Mouse (Mus musculus) layer of hippocampus, adult 11-12 months (tissue): ENCODE data around the gene Hyls1.

Experiments used
- DNase-seq: peaks from one replicate; pipeline ENCODE4 v3.0.0; 2022; ENCODE audit warnings: low spot score

The Hyls1 gene

DNA sequence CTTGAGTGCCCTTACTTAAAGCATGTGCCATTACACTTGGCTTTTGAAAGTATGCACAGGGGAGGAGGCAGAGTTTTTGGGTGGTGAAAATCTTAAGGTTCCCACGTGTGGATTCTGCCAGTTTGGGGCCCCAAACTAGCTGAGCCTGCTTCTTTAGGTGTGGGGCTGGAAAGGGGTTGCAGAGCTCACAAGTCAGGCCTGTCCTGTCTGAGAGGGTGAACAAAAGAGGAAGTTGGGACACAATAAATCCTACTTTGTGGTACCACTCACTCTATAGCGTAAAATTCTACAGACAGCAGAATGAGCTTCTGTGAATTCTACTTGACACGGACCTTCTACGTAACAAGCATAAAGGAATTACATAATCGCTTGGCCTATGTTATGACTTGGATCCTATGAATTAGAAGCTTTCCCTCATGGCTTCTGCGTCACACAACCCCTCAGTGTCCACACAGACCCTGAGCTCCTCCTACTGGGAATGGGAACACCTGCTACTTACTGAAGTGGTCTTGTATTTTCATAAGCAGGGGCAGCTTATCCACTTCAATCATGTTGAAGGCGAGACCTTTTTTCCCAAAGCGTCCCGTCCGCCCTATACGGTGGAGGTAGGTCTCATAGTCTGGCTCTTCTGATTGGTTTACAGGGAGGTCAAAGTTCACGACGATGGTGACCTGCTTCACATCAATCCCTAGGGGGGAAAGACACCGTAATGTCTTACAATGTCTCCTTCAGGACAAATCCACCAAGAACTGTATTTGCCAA lies 26.9 kb downstream of the Hyls1 start:
- no peak for DNase-seq

- no peak for DNase-seq
Observed at GRCm38 (mm10) chr9:35541941-35542340, 28.3 kb downstream of the Hyls1 start.

- DNase-seq, result peak; percentile 72
Observed at GRCm38 (mm10) chr9:35541488-35541887, 28.7 kb downstream of the Hyls1 start.

DNA sequence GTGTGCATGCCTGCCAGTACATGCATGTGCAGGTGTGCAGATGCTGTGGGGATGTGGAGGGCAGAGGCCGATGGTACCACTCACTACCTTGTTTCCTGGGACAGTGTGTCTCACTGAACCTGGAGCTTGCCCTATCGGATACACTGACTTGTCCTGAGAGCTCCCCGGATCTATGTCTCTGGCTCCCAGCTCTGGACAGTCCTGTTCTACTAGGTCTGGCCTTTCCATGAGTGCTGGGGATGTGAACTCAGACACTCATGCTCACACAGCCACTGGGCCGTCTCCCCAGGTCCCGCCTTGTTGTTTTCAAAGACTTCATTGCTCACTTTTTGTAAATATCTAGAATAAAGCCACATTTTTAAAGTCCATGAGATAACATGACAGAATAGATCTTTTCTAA lies 29.2 kb downstream of the Hyls1 start:
- no peak for DNase-seq

GRCm38 (mm10) chr9:35539001-35539750 lies 31.0 kb downstream of the Hyls1 start:
- DNase-seq, result no peak

GRCm38 (mm10) chr9:35535876-35536275 lies 34.3 kb downstream of the Hyls1 start:
- DNase-seq, result no peak

DNA sequence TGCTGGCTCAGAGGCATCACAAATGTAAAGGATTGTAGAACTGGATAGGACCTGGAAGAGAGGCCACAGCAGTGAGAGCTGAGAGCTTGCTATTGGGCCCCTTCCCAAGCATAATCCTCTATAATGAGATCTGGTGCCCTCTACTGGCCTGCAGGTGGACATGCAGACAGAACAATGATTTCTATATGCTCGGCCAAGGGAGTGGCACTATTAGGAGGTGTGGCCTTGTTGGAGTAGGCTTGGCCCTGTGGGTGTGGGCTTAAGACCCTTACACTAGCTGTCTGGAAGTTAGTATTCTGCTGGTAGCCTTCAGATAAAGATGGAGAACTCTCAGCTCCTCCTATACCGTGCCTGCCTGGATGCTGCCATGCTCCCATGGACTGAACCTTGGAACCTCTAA lies 35.1 kb downstream of the Hyls1 start:
- DNase-seq, result no peak

- DNase-seq, result no peak
Observed at GRCm38 (mm10) chr9:35533266-35533665, 36.9 kb downstream of the Hyls1 start.

DNA sequence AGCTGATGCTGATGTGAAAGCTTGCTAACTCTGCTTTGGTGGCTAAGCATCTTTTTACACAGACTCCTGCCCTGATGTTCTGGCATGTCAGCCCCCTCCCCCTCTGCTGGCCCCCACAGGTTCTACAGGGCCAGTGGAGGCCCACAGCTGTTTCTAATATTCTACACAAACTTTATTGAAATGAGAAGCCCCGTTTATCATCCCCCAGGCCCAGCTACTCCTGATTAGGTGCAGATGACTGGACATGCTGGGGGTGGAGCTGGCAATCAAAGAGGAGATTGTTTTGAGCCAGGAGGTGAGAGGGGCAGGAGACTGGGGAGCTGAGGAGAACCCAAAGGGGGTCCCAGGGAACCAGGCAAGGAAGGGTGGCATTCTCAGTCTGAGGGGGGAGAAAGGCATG lies 40.4 kb downstream of the Hyls1 start:
- no peak for DNase-seq

GRCm38 (mm10) chr9:35529141-35529540 lies 41.1 kb downstream of the Hyls1 start:
- no peak for DNase-seq

DNA sequence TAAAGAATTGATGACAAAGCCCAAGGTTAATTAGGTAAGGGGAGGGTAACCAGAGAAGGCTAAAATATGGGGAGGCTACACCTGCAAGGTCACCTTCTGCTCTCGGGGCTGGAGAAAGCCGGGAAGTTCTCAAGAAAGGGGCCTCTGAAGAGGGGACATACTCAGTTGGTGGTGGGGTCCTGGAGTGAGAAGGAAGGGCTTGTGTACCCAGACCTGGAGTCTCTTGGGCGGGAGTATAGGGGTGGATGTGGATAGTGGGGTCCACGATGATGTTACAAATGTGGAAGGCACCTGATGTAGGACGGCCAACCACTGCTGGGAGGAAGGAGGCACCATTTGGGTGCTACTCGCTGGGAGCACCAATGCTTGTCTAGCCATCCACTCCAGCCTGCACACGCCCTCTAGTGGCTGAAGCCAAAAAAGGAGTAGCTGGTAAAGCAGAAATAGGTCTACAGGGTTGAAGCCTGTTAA lies 46.2 kb downstream of the Hyls1 start:
- DNase-seq, result peak; percentile 86

DNA sequence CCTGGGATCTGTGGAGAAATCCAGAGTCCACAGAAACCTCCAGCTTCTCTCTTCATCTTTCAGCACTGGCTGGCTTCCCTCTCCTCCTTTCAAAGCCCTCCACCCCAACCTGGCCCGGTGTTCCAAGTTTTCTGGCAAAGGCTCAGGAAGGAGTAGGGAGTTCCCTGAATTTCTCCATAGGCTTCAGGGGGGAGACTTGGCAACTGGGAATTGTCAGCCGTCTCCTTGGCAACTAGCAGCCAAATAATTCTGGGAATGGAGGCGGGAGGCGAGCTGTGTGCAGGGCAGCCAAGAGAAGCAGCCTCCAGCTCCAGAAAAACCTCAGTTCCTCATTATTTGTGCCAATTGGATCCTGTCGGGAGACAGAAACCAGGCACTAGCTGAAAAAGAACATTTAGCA lies 46.7 kb downstream of the Hyls1 start:
- peak; percentile 60 for DNase-seq

DNA sequence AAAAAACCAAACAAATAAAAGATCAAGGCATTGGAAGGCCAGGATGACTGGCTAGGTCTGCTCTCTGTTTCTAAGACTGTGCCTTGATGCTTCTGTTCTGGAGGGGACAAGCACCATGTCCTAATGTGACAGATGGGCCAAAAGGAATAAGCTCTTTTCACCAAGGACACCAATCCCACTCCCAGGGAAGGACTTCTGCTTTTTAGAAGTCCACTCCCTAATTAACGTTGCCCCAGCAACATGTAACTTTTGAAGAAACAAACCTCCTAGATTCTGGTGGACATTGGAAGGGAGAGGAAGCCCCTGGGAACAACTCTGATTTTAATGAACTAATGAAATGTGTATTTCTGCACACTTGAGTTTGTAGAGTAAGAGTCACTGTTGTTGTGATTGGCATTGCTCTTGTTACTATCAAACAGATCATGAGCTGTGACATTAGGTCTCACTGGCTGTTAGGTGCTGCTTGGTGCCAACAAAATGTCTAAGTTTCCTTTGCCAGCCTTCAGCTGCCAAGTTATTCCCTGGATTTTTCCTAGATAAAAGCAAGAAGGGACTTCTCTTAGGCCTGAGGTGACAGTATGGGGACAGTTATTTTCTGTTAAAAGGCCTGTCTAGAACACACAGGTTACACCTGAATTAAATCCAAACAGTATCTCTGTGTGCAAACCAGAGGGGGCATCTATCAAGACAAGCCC lies 47.2 kb downstream of the Hyls1 start:
- no peak for DNase-seq

DNA sequence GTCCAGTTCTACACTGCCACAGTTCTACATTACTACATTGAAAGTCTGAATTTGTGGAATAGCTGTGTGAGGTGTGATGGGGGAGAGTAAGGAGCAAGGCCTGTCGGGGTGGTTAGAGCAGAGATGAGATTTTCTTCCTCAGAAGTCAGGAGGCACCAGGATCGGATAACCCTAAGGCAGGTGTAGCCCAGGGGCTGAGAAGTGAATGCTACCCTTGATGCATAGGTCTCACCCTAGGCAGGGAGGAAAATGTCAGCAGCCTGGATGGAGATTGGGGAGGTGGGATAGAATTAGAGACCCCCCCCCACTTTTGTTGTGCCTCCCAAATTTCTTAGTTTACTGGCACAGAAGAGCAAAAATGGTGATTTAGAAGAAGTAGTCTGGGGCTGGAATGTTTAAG lies 48.0 kb downstream of the Hyls1 start:
- no peak for DNase-seq

DNA sequence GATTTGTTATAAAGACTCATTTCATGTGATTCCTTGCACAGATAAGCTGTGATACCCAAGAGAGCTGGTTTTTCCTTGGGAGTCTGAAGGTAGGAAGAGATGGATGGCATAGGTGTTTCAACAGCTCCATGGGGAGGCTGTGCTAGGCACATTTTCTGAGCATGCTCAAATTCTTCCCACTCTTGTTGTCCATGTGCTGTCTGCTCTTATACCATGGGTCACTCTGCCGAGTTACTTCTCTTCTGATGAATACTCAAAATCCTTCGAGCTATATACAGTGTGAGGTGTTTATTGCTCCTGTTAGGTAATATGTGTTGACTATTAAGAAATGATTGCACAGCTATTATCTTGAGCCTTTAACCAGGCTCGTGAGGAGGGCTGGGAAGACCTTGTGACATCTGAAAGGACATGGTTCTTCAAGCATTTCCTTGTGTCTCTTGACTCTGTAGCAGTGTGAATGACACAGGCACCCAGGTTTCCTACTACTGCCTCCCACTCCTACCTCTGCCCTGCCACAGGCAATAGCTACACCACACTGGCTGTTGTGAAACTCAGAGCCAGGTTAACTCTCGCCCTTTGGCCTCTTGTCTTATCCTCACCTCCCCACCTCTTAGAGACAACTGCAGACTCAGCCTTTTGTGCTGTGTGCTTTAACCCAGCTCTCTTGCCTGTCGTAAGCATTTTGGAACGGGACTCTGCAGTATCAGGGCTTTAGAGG lies 49.4 kb downstream of the Hyls1 start:
- DNase-seq, result no peak

GRCm38 (mm10) chr9:35518169-35518568 lies 52.0 kb downstream of the Hyls1 start, which contains the start of gene Gm1113:
Gene Gm1113, minus strand, starts transcription at chr9:35518269.
- no peak for DNase-seq

DNA sequence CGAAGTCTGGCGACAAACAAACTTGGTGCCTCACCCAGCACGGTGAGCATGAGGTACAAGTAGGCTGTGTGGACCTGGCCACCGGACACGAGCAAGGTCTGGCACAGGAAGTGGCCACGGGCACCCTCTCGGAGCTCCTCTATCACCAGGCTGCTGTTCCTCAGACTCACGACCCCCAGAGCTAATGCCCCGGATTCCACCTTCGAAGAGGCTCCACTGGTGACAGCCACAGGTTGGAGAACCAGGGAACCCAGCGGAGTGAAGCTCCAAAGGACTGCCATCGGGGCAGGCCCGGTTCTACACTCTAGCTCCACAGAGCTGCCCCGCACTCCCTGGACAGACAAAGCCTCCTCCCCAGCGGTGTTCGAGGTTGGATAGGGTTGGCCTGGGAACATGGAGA lies 53.5 kb downstream of the Hyls1 start:
- DNase-seq, result no peak

GRCm38 (mm10) chr9:35516182-35516581 lies 54.0 kb downstream of the Hyls1 start:
- no peak for DNase-seq

DNA sequence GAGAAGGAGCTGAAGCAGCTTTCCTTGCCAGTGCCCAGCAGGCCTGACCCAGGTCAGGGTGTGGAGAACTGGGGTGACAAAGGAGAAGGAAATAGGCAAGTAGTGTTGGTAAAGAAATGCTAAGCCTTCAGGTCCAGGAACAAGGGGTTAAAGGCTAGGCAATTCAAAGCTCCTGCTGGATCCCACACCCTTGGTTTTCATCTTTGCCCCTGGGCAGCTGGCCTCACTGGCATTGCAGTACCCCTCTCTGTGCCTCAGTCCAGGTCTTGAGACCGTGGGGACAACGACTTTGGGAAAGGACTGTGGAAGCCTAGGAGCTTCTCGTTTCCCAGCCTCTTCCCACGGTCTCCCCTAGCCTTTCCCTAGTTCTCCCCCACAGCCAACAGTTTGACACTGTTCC lies 56.3 kb downstream of the Hyls1 start:
- no peak for DNase-seq
